Mouse (Mus musculus) intestine, embryonic 14.5 days (tissue): ENCODE measurements around the gene Arhgef26. TPM values are rescaled to one million over a fixed set of nuclear protein-coding genes. Genes with fewer than 3 reads are reported as not detected.

ENCODE experiments used
- ATAC-seq: fragments of 200-750 bp; cut with Nextera tagmentation; replicated peaks from 2 replicates; pipeline ENCODE4 v1.8.0; 2017; ENCODE audit warnings: low read depth, moderate number of reproducible peaks, moderate TSS enrichment, moderate library complexity; ENCODE audit not compliant: low FRiP score, low TSS enrichment
- DNase-seq: peaks from one replicate; pipeline ENCODE4 v3.0.0-alpha.2; 2018; ENCODE audit warnings: low spot score
- H3K27ac ChIP-seq: fragments of 300-500 bp; sonication (generic); 2 replicates; pipeline ENCODE4 v1.5.1; 2014; ENCODE audit warnings: low read depth, mild to moderate bottlenecking, control low read depth
- H3K27me3 ChIP-seq: fragments of 300-500 bp; sonication (generic); replicated peaks from 2 replicates; pipeline ENCODE4 v1.6.1; 2014; ENCODE audit warnings: low read length, control low read depth; ENCODE audit not compliant: control insufficient read depth, insufficient read depth
- H3K36me3 ChIP-seq: fragments of 300-500 bp; sonication (generic); 2 replicates; pipeline ENCODE4 v1.6.1; 2014; ENCODE audit warnings: low read length, control low read depth; ENCODE audit not compliant: control insufficient read depth, insufficient read depth
- H3K4me1 ChIP-seq: fragments of 300-500 bp; sonication (generic); replicated peaks from 2 replicates; pipeline ENCODE4 v1.6.1; 2014; ENCODE audit warnings: low read length, control low read depth, mixed read lengths; ENCODE audit not compliant: control insufficient read depth, insufficient read depth
- H3K4me2 ChIP-seq: fragments of 300-500 bp; sonication (generic); 2 replicates; pipeline ENCODE4 v1.6.1; 2014; ENCODE audit warnings: low read length
- H3K4me3 ChIP-seq: fragments of 300-500 bp; sonication (generic); 2 replicates; pipeline ENCODE4 v1.5.1; 2014; ENCODE audit warnings: low read depth, low read length, control low read depth, mixed read lengths
- H3K9ac ChIP-seq: fragments of 300-500 bp; sonication (generic); 2 replicates; pipeline ENCODE4 v1.6.1; 2014; ENCODE audit warnings: mild to moderate bottlenecking, low read length
- H3K9me3 ChIP-seq: fragments of 300-500 bp; sonication (generic); 2 replicates; pipeline ENCODE4 v1.6.1; 2016; ENCODE audit warnings: low read length, control low read depth; ENCODE audit not compliant: control insufficient read depth
- WGBS: fragments of 180-500 bp; shearing (Covaris S2); extraction: QIAGEN DNeasy Blood & Tissue Kit; methylation state at CpG from one replicate; pipeline ENCODE4 v1.1.7; 2014; 5-methylcytosine and 5-hydroxymethylcytosine counted together
- polyA plus RNA-seq: library from polyadenylated mRNA; unstranded; fragments of >200 nt; fragmentation: Nextera tagmentation; extraction: Ambion mirVana; gene quantifications from 2 replicates; pipeline ENCODE4 v1.2.1, GENCODE M21; 2014

The Arhgef26 gene
- polyA plus RNA-seq, 1 experiment from 2014 or later: 14.6 TPM

- Histone ChIP-seq H3K9ac (no peak overlapping the region), H3K4me2 (no peak overlapping the region), H3K27ac (no peak overlapping the region), H3K36me3 (no peaks in the 10 kb centered on the region), H3K4me1 (peaks cover 8% of the 10 kb centered on the region; the same call in 1 of the 2 replicates), H3K27me3 (no peaks in the 10 kb centered on the region), H3K9me3 (no peaks in the 10 kb centered on the region), H3K4me3 (no peak overlapping the region)
- DNase-seq: no peak
- no peak for ATAC-seq
- WGBS: 52% methylated on average over 5 of the region's 5 CpGs
Measured at GRCm38 (mm10) chr3:62395368-62395767, 57.2 kb downstream of the Arhgef26 start.

DNA sequence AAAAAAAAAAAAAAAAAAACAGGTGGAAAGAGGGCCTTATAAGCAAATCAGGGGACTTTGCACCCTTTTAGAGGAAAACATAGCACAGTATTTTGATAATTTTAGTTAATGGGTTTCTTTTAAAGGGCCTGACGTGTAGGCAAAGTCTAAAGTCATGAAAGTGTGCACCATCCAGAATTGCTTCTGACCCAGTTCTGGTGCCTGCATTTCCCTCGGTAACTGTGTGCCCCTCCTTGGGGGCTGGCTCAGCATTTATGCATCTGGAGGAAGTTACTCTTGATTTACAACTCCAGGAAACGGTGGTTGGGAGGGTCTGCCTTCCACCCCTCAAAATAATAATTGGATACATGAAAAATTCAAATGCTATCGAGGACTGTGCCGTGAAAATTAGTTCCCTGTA, 58.0 kb downstream of the Arhgef26 start:
- no peak overlapping the region for H3K4me3 ChIP-seq
- no peak overlapping the region for H3K4me2 ChIP-seq
- DNase-seq (no peak), ATAC-seq (no peak)
- H3K4me1 ChIP-seq: peaks cover 8% of the 10 kb centered on the region; the same call in 1 of the 2 replicates
- H3K27me3 ChIP-seq: no peaks in the 10 kb centered on the region
- H3K9me3 ChIP-seq: no peaks in the 10 kb centered on the region
- WGBS: 40% methylated on average over 5 of the region's 5 CpGs
- H3K36me3 ChIP-seq: no peaks in the 10 kb centered on the region
- H3K27ac ChIP-seq: no peak overlapping the region
- no peak overlapping the region for H3K9ac ChIP-seq

DNA sequence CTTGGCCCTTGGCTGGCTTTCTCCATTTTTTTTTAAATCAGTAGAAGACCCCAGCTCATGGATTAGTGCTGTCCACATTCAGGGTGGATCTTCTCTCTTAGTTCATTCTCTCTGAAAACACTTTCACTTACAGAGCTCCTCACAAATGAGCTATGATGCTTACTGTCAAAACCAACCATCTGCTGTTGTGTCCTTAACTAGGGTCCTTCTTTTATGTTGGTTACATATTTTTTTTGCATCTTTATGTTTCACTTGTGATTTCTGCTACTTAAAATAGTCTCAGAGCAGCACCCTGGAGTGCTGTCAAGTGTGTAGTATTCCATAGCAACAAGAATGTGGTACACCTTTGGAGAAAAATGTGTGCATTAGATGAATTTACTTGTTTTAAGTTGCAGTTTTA, 60.0 kb downstream of the Arhgef26 start:
- Histone ChIP-seq H3K4me1 (peaks cover 6% of the 10 kb centered on the region; the same call in 1 of the 2 replicates), H3K27ac (no peak overlapping the region), H3K9me3 (no peaks in the 10 kb centered on the region), H3K4me2 (no peak overlapping the region), H3K36me3 (no peaks in the 10 kb centered on the region), H3K4me3 (no peak overlapping the region), H3K27me3 (no peaks in the 10 kb centered on the region), H3K9ac (no peak overlapping the region)
- no peak for ATAC-seq
- no peak for DNase-seq

DNA sequence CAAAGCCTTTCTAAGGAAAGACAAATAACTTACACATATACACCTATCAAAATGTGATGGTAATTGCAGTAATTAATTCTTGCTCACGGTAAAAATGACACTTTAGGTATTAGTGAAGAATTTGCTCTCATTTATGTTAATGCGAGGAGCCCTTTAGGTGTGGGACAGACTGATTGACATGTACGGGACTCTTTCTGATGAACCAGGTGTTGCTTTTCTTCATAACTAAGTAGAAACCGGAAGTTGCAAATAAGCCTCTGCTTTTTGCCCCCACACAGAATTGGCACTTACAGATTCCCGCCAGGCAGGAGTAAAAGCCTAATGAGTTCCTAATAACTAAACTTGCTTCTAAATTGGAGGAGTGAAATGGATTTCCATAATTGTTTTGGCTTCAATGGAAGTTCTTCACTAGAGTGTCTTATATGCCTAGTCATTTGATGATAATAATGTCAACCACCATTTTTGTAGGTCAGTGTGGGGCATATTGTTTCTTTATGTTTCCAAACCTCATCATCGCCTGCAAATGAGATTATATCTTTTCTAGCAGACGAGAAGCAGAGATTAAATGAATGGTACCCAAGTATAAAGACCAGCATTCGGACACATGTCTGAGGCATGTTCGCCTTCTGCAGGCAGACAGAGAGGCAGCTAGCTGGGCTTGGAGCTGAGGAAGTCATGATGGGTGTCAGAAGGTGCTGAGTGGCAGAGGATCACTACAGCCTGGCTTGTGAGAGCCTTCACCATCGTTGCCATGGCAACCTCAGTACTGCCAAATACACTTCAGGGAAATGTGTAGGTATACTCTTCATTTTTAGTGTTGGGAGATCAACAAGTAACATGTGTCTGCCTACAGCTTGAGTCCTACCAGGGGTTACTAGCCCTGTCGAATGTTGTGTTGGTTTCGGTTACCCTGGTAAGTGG, 61.9 kb downstream of the Arhgef26 start:
- DNase-seq: no peak
- H3K27me3 ChIP-seq: no peaks in the 10 kb centered on the region
- H3K9ac ChIP-seq: no peak overlapping the region
- 87% methylated on average over 12 of the region's 12 CpGs for WGBS
- H3K4me1 ChIP-seq: peaks cover 6% of the 10 kb centered on the region; the same call in 1 of the 2 replicates
- H3K36me3 ChIP-seq: no peaks in the 10 kb centered on the region
- H3K9me3 ChIP-seq: no peaks in the 10 kb centered on the region
- ATAC-seq: no peak
- no peak overlapping the region for H3K4me3 ChIP-seq
- H3K4me2 ChIP-seq: no peak overlapping the region
- H3K27ac ChIP-seq: no peak overlapping the region

DNA sequence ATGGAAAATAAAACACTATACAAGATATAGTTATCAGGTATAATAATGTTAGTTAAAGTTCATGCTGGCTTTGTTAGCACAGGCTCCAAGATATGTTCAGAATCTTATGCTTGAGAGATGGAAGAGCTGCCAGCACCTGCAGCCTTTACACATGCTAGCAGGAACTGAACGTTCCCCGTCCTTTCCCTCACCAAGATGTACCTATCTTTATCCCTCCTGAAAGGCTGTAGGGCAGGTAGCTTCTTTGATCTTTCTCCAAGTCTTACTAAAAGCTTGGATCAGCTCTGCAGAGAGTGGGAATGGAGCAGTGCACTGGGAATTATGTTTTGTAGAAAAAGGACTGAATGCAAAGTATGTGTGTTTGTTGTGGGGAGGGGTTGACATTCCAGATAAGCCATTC, 64.3 kb downstream of the Arhgef26 start:
- no peak overlapping the region for H3K4me2 ChIP-seq
- H3K9me3 ChIP-seq: no peaks in the 10 kb centered on the region
- no peaks in the 10 kb centered on the region for H3K27me3 ChIP-seq
- 85% methylated on average over 2 of the region's 2 CpGs for WGBS
- no peak overlapping the region for H3K4me3 ChIP-seq
- no peaks in the 10 kb centered on the region for H3K36me3 ChIP-seq
- DNase-seq: no peak
- H3K27ac ChIP-seq: no peak overlapping the region
- H3K9ac ChIP-seq: no peak overlapping the region
- H3K4me1 ChIP-seq: no peaks in the 10 kb centered on the region
- ATAC-seq: no peak

- DNase-seq: no peak
- Histone ChIP-seq H3K4me1 (no peaks in the 10 kb centered on the region), H3K27ac (no peak overlapping the region), H3K4me2 (no peak overlapping the region), H3K4me3 (no peak overlapping the region), H3K27me3 (no peaks in the 10 kb centered on the region), H3K9ac (no peak overlapping the region), H3K36me3 (no peaks in the 10 kb centered on the region), H3K9me3 (no peaks in the 10 kb centered on the region)
- ATAC-seq: no peak
- whole genome bisulfite sequencing: 85% methylated on average over 7 of the region's 7 CpGs
Measured at GRCm38 (mm10) chr3:62404477-62405246, 66.5 kb downstream of the Arhgef26 start.

DNA sequence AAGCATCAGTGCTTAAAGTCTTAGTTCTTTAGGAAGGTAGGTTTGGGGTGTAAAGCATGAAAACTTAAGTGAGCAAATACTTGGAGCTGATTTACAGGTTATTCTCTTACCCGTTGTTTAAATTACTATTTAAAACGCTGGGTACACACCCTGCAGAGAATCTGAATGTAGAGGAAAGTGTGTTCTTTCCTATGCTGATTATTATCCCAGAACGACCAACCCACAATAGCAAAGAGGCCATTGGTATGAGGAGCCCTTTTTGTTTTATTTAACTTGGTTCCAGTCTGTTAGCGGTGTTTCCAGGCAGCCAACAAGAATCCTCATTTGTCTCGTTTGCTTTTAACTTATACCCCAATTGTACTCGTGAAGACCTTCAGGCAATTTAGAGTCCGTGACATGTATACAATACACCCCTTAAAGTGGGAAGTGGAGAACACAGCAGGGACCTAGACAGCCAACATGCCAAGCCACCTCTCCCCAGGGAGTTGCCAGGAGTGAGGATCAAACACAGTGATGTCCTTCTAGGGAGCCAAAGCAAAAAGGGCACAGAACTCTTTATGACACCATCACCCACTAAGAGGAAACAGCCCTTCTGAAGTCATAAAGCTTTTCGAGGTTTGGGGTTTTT, 71.5 kb downstream of the Arhgef26 start:
- 55% methylated on average over 8 of the region's 8 CpGs for WGBS
- H3K36me3 ChIP-seq: no peaks in the 10 kb centered on the region
- H3K9me3 ChIP-seq: no peaks in the 10 kb centered on the region
- no peak overlapping the region for H3K4me3 ChIP-seq
- peaks cover 10% of the 10 kb centered on the region for H3K4me1 ChIP-seq
- H3K27ac ChIP-seq: no peak overlapping the region
- no peak overlapping the region for H3K4me2 ChIP-seq
- DNase-seq (no peak), ATAC-seq (no peak)
- H3K9ac ChIP-seq: no peak overlapping the region
- H3K27me3 ChIP-seq: no peaks in the 10 kb centered on the region

GRCm38 (mm10) chr3:62410491-62410890, 72.3 kb downstream of the Arhgef26 start:
- no peaks in the 10 kb centered on the region for H3K27me3 ChIP-seq
- no peak overlapping the region for H3K27ac ChIP-seq
- H3K4me3 ChIP-seq: no peak overlapping the region
- no peaks in the 10 kb centered on the region for H3K36me3 ChIP-seq
- peaks cover 10% of the 10 kb centered on the region for H3K4me1 ChIP-seq
- H3K9me3 ChIP-seq: no peaks in the 10 kb centered on the region
- WGBS: 87% methylated on average over 4 of the region's 4 CpGs
- no peak overlapping the region for H3K9ac ChIP-seq
- DNase-seq: no peak
- no peak for ATAC-seq
- no peak overlapping the region for H3K4me2 ChIP-seq
